Mouse (Mus musculus): ENCODE results near the gene Phactr1. TPM values are rescaled to one million over a fixed set of nuclear protein-coding genes. Genes with fewer than 3 reads are reported as not detected.

The Phactr1 gene
- polyA plus RNA-seq, 1 experiment from 2014 or later, result 12.6 TPM

DNA sequence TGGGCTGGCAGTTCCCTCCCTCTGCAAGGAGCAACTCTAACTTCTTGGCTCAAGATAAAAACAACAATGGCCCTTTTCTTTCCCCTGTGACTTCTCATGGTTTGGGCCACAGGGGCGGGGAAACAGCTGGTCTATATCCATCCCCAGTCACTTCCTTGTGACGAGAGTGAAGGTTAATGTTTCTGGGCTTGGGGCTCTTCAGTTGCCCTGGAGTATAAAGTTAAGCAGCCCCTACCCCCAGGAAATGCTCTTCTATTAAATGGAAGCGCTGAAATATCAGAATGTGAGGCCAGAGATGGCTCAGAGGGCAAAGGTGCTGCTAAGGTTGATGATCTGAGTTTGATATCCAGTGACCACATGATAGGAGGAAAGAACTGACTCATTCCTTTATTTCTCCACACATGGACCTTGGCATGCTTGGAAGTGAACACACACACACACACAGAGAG, 324.7 kb downstream of the Phactr1 start:
- Histone ChIP-seq H3K36me3 (replicated peaks; ENCODE audit: control insufficient read depth, insufficient read depth, low read depth, low read length) (no peaks in the 10 kb centered on the region), H3K9me3 (replicated peaks; ENCODE audit: control insufficient read depth, low read length) (no peaks in the 10 kb centered on the region), H3K27me3 (ENCODE audit: control insufficient read depth, insufficient read depth, low read length) (no peaks in the 10 kb centered on the region), H3K27ac (replicated peaks; ENCODE audit: low read depth, low read length) (no peak overlapping the region), H3K4me1 (ENCODE audit: control insufficient read depth, insufficient read depth, low read length) (no peaks in the 10 kb centered on the region), H3K4me2 (ENCODE audit: low read depth, low read length) (0 out of 2 replicates have a peak overlapping the region, but pooled peaks have one; percentile 13), H3K9ac (replicated peaks; ENCODE audit: low read length) (no peak overlapping the region), H3K4me3 (ENCODE audit: low read depth, low read length) (no peak overlapping the region)
- ATAC-seq (replicated peaks; ENCODE audit: insufficient number of reproducible peaks, low FRiP score, low TSS enrichment, low read depth), result no peak
- peak; percentile 44 for DNase-seq (ENCODE audit: low spot score)
- 14% methylated on average over 3 of the region's 3 CpGs for WGBS

DNA sequence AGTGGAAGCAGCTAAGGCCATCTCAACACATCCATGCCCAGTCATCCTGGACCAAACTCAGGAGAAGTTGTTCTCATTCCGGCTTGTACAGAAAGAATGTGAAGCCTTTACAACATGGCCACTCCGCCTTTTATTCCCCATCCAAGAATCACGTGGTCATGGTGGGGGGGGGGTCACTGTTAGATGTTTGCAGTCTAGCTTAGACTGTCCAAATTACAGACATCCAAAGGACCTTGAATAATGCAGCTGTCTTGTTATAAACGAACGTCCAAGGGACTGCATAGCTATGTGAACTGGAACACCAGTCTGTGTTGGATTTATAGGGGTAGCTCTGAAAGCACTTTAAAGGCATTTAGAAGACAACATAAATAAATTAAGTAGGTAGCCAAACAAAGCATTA, 328.0 kb downstream of the Phactr1 start:
- H3K27me3 ChIP-seq (ENCODE audit: control insufficient read depth, insufficient read depth, low read length), result no peaks in the 10 kb centered on the region
- H3K4me2 ChIP-seq (ENCODE audit: low read depth, low read length), result no peak overlapping the region
- no peaks in the 10 kb centered on the region for H3K4me1 ChIP-seq (ENCODE audit: control insufficient read depth, insufficient read depth, low read length)
- no peak overlapping the region for H3K4me3 ChIP-seq (ENCODE audit: low read depth, low read length)
- ATAC-seq (replicated peaks; ENCODE audit: insufficient number of reproducible peaks, low FRiP score, low TSS enrichment, low read depth) (no peak), DNase-seq (ENCODE audit: low spot score) (no peak)
- WGBS, result 79% methylated on average over 5 of the region's 5 CpGs
- no peaks in the 10 kb centered on the region for H3K36me3 ChIP-seq (replicated peaks; ENCODE audit: control insufficient read depth, insufficient read depth, low read depth, low read length)
- no peak overlapping the region for H3K27ac ChIP-seq (replicated peaks; ENCODE audit: low read depth, low read length)
- H3K9me3 ChIP-seq (replicated peaks; ENCODE audit: control insufficient read depth, low read length), result no peaks in the 10 kb centered on the region
- no peak overlapping the region for H3K9ac ChIP-seq (replicated peaks; ENCODE audit: low read length)

DNA sequence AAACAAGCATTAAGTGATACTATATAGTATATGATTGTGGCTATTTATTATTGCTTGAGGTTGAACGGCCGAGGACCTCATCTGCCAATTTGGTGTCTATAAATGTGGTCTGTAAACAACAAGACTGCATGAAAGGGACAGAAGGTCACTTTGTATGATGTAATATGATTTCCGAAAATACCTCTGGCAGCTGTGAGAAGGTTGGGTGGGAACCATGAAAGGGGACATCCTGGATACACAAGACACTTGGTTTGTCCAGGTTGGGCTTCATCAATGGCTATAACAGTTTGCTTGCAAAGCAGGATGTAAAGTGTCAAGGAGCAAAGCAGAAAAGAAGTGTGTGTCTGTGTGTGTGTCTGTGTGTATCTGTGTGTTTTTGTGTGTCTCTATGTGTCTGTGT, 329.2 kb downstream of the Phactr1 start:
- no peak overlapping the region for H3K9ac ChIP-seq (replicated peaks; ENCODE audit: low read length)
- no peaks in the 10 kb centered on the region for H3K36me3 ChIP-seq (replicated peaks; ENCODE audit: control insufficient read depth, insufficient read depth, low read depth, low read length)
- H3K27ac ChIP-seq (replicated peaks; ENCODE audit: low read depth, low read length), result no peak overlapping the region
- H3K4me1 ChIP-seq (ENCODE audit: control insufficient read depth, insufficient read depth, low read length), result no peaks in the 10 kb centered on the region
- WGBS, result 82% methylated on average over 3 of the region's 3 CpGs
- H3K4me2 ChIP-seq (ENCODE audit: low read depth, low read length), result no peak overlapping the region
- no peak overlapping the region for H3K4me3 ChIP-seq (ENCODE audit: low read depth, low read length)
- ATAC-seq (replicated peaks; ENCODE audit: insufficient number of reproducible peaks, low FRiP score, low TSS enrichment, low read depth) (no peak), DNase-seq (ENCODE audit: low spot score) (no peak)
- H3K9me3 ChIP-seq (replicated peaks; ENCODE audit: control insufficient read depth, low read length), result no peaks in the 10 kb centered on the region
- no peaks in the 10 kb centered on the region for H3K27me3 ChIP-seq (ENCODE audit: control insufficient read depth, insufficient read depth, low read length)

DNA sequence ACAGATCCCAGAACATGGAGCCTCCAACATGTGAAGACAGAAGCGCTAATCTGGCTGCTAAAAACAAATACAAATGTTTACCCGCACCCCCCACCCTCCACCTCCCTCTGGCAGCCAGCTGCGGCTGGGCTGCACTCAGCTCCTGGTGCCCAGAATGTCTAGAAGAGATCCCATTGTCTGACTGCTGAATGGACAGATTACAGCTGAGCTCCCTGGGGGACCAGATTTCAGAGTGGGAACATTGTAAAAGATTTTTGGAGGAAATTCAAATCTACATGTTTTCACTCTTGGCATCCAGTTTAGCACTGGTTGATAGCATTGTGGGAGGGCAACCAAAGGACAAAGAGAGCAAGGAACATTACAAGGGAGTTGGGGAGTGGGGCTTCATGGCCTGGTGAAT, 331.1 kb downstream of the Phactr1 start:
- Histone ChIP-seq H3K27ac (replicated peaks; ENCODE audit: low read depth, low read length) (no peak overlapping the region), H3K36me3 (replicated peaks; ENCODE audit: control insufficient read depth, insufficient read depth, low read depth, low read length) (no peaks in the 10 kb centered on the region), H3K4me1 (ENCODE audit: control insufficient read depth, insufficient read depth, low read length) (no peaks in the 10 kb centered on the region), H3K4me2 (ENCODE audit: low read depth, low read length) (no peak overlapping the region), H3K27me3 (ENCODE audit: control insufficient read depth, insufficient read depth, low read length) (no peaks in the 10 kb centered on the region), H3K9me3 (replicated peaks; ENCODE audit: control insufficient read depth, low read length) (no peaks in the 10 kb centered on the region), H3K4me3 (ENCODE audit: low read depth, low read length) (no peak overlapping the region), H3K9ac (replicated peaks; ENCODE audit: low read length) (no peak overlapping the region)
- ATAC-seq (replicated peaks; ENCODE audit: insufficient number of reproducible peaks, low FRiP score, low TSS enrichment, low read depth) (no peak), DNase-seq (ENCODE audit: low spot score) (no peak)
- WGBS, result 63% methylated on average over 3 of the region's 3 CpGs

DNA sequence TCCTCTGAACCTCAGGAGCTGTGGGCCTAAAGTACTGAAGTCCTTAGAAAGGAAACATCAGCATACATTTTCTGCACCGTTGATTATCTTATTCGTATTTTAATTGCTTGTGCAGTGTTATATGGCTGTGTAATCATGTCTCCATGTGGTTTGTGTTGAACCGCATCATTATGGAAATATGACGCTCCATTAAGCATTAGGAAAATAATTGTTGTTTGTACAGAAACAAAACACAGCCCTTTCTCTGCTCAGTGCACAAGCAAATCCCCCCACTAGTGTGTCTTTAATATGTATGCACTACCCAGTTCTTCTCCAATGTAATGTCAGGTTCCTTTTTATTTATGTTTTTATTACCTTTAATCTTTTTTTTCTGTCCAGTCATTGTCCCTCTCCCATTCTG, 333.6 kb downstream of the Phactr1 start:
- no peak for DNase-seq (ENCODE audit: low spot score)
- Histone ChIP-seq H3K4me3 (ENCODE audit: low read depth, low read length) (no peak overlapping the region), H3K27me3 (ENCODE audit: control insufficient read depth, insufficient read depth, low read length) (no peaks in the 10 kb centered on the region), H3K9me3 (replicated peaks; ENCODE audit: control insufficient read depth, low read length) (no peaks in the 10 kb centered on the region), H3K27ac (replicated peaks; ENCODE audit: low read depth, low read length) (no peak overlapping the region), H3K9ac (replicated peaks; ENCODE audit: low read length) (no peak overlapping the region), H3K4me2 (ENCODE audit: low read depth, low read length) (no peak overlapping the region), H3K4me1 (ENCODE audit: control insufficient read depth, insufficient read depth, low read length) (no peaks in the 10 kb centered on the region), H3K36me3 (replicated peaks; ENCODE audit: control insufficient read depth, insufficient read depth, low read depth, low read length) (no peaks in the 10 kb centered on the region)
- no peak for ATAC-seq (replicated peaks; ENCODE audit: insufficient number of reproducible peaks, low FRiP score, low TSS enrichment, low read depth)
- WGBS, result 89% methylated on average over 4 of the region's 4 CpGs

DNA sequence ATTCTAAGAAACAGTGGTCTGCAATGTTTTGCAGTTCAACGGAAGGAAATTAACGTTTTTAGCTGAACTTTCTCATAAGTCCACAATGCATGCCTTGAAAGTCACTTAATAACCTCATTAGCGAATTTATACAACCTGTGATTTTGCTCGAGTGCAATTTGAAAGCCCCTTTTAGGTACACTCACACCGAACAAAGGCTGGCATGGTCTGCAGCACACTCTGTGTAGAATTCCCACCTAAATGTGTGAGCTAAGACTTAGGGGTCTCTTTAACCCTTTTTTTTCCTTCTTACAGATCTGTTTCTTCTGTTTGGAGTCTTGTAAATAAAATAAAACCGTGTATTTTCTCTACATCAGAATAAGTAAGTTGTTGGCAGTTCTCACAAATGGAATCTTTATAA, 335.3 kb downstream of the Phactr1 start:
- ATAC-seq (replicated peaks; ENCODE audit: insufficient number of reproducible peaks, low FRiP score, low TSS enrichment, low read depth), result no peak

DNA sequence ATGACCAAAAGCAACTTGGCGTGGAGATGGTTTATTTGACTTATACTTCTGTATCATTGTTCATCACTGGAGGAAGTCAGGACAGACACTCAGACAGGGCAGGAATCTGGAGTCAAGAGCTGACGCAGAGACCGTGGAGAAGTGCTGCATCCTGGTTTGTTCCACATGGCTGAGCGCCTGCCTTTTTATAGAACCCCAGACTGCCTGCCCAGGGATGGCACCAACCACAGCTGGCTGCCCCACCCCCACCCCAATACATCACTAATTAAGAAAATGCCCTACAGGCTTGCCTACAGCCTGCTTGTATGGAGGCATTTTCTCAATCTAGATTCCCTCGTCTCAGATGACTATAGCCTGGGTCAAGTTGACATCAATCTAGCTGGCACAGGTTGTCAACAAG, 338.4 kb downstream of the Phactr1 start:
- no peaks in the 10 kb centered on the region for H3K27me3 ChIP-seq (ENCODE audit: control insufficient read depth, insufficient read depth, low read length)
- no peak overlapping the region for H3K9ac ChIP-seq (replicated peaks; ENCODE audit: low read length)
- H3K4me1 ChIP-seq (ENCODE audit: control insufficient read depth, insufficient read depth, low read length), result no peaks in the 10 kb centered on the region
- no peak overlapping the region for H3K4me2 ChIP-seq (ENCODE audit: low read depth, low read length)
- H3K9me3 ChIP-seq (replicated peaks; ENCODE audit: control insufficient read depth, low read length), result no peaks in the 10 kb centered on the region
- no peaks in the 10 kb centered on the region for H3K36me3 ChIP-seq (replicated peaks; ENCODE audit: control insufficient read depth, insufficient read depth, low read depth, low read length)
- DNase-seq (ENCODE audit: low spot score) (no peak), ATAC-seq (replicated peaks; ENCODE audit: insufficient number of reproducible peaks, low FRiP score, low TSS enrichment, low read depth) (no peak)
- H3K27ac ChIP-seq (replicated peaks; ENCODE audit: low read depth, low read length), result no peak overlapping the region
- WGBS, result 75% methylated on average over 5 of the region's 5 CpGs
- no peak overlapping the region for H3K4me3 ChIP-seq (ENCODE audit: low read depth, low read length)

More for the DNA sequence above, 335.3 kb downstream of the Phactr1 start:
- no peak for DNase-seq (ENCODE audit: low spot score)
- Histone ChIP-seq H3K36me3 (replicated peaks; ENCODE audit: control insufficient read depth, insufficient read depth, low read depth, low read length) (no peaks in the 10 kb centered on the region), H3K4me3 (ENCODE audit: low read depth, low read length) (no peak overlapping the region), H3K4me2 (ENCODE audit: low read depth, low read length) (no peak overlapping the region), H3K9ac (replicated peaks; ENCODE audit: low read length) (no peak overlapping the region), H3K4me1 (ENCODE audit: control insufficient read depth, insufficient read depth, low read length) (no peaks in the 10 kb centered on the region), H3K27ac (replicated peaks; ENCODE audit: low read depth, low read length) (no peak overlapping the region), H3K27me3 (ENCODE audit: control insufficient read depth, insufficient read depth, low read length) (no peaks in the 10 kb centered on the region), H3K9me3 (replicated peaks; ENCODE audit: control insufficient read depth, low read length) (no peaks in the 10 kb centered on the region)
- 72% methylated on average over 6 of the region's 6 CpGs for WGBS

DNA sequence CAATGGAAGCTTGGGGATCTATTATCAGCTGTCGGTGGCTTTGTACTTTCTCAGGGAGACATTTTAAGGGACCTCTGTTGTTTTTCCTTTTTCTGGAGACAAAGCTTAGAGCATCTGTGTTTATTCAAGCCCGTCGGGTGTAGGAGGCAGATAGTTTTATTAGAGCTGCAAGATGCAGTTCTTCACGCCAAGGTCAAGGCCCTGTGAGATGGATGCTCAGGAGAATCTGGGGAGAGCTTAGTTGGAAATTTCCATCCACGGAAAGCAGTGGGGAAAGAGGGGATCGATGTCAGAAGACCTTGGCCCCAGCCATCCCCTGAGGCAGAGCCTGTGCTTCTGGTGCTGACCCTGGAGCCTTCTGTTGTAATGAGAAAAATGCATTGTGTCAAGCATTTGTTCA, 340.6 kb downstream of the Phactr1 start:
- H3K4me1 ChIP-seq (ENCODE audit: control insufficient read depth, insufficient read depth, low read length), result no peaks in the 10 kb centered on the region
- no peaks in the 10 kb centered on the region for H3K36me3 ChIP-seq (replicated peaks; ENCODE audit: control insufficient read depth, insufficient read depth, low read depth, low read length)
- 69% methylated on average over 6 of the region's 6 CpGs for WGBS
- DNase-seq (ENCODE audit: low spot score) (no peak), ATAC-seq (replicated peaks; ENCODE audit: insufficient number of reproducible peaks, low FRiP score, low TSS enrichment, low read depth) (no peak)
- H3K27ac ChIP-seq (replicated peaks; ENCODE audit: low read depth, low read length), result no peak overlapping the region
- no peak overlapping the region for H3K4me2 ChIP-seq (ENCODE audit: low read depth, low read length)
- no peak overlapping the region for H3K4me3 ChIP-seq (ENCODE audit: low read depth, low read length)
- H3K9me3 ChIP-seq (replicated peaks; ENCODE audit: control insufficient read depth, low read length), result no peaks in the 10 kb centered on the region
- H3K9ac ChIP-seq (replicated peaks; ENCODE audit: low read length), result no peak overlapping the region
- H3K27me3 ChIP-seq (ENCODE audit: control insufficient read depth, insufficient read depth, low read length), result no peaks in the 10 kb centered on the region

All from embryonic facial prominence, embryonic 11.5 days (tissue).